Mouse (Mus musculus): ENCODE measurements around the gene Khnyn.

- TF ChIP-seq CTCF (IDR thresholded peaks at IDR 0.05; ENCODE audit: low read depth) (no peak), EP300 (IDR thresholded peaks at IDR 0.05; ENCODE audit: low read depth) (no peak)
Measured at GRCm38 (mm10) chr14:55868230-55869026, 16.3 kb upstream of the Khnyn start.
